Mouse (Mus musculus) MEL (cell line): ENCODE measurements around the gene Smu1.

ENCODE experiments used
- CTCF ChIP-seq, 3 experiments: IDR thresholded peaks in 2 of 3; conservative IDR thresholded peaks in 1 of 3; 2 replicates each; pipeline ENCODE4 v1.5.1; 2011 to 2012; ENCODE audit warnings: low read length in 3 of 3, low read depth in 2 of 3, mild to moderate bottlenecking in 2 of 3, improper control_type of control experiment in 1 of 3, inconsistent platforms in 1 of 3, mixed read lengths in 1 of 3, moderate library complexity in 1 of 3; ENCODE audit not compliant: control insufficient read depth in 1 of 3, insufficient read depth in 1 of 3, poor library complexity in 1 of 3, severe bottlenecking in 1 of 3
- E2F4 ChIP-seq: IDR thresholded peaks from 2 replicates; pipeline ENCODE4 v1.6.1; 2011; ENCODE audit warnings: low read depth, low read length, improper control_type of control experiment, borderline replicate concordance
- GABPA ChIP-seq: IDR thresholded peaks from 2 replicates; pipeline ENCODE4 v1.6.1; 2012; ENCODE audit warnings: low read depth, mild to moderate bottlenecking, inconsistent platforms, low read length, improper control_type of control experiment, moderate library complexity
- MAX ChIP-seq: IDR thresholded peaks from 2 replicates; pipeline ENCODE4 v1.6.1; 2011; ENCODE audit warnings: low read length, improper control_type of control experiment
- MXI1 ChIP-seq: IDR thresholded peaks from 2 replicates; pipeline ENCODE4 v1.6.1; 2011; ENCODE audit warnings: mild to moderate bottlenecking, low read depth, low read length, improper control_type of control experiment
- POLR2A ChIP-seq, 2 experiments: IDR thresholded peaks; 2 replicates each; pipeline ENCODE4 v1.6.1; 2011 to 2012; ENCODE audit warnings: low read length in 2 of 2, mild to moderate bottlenecking in 2 of 2, control low read depth in 1 of 2, improper control_type of control experiment in 1 of 2, low read depth in 1 of 2, moderate library complexity in 1 of 2; ENCODE audit not compliant: control insufficient read depth in 1 of 2, insufficient read depth in 1 of 2, poor library complexity in 1 of 2
- POLR2AphosphoS2 ChIP-seq: IDR thresholded peaks from 2 replicates; pipeline ENCODE4 v1.6.1; 2011; ENCODE audit warnings: low read length, improper control_type of control experiment

- TF ChIP-seq MAX: peak; percentile 77
- TF ChIP-seq MXI1: peak; percentile 54; the same call in 1 of the 2 replicates
- no peak for TF ChIP-seq E2F4
- peak in 1 of 2 experiments; percentile 34; a peak in 1 of 4 replicates for TF ChIP-seq POLR2A (IDR thresholded peaks at IDR 0.05; ENCODE audit: control insufficient read depth in 1 of 2, insufficient read depth in 1 of 2, low read depth in 1 of 2, low read length in 2 of 2, poor library complexity in 1 of 2)
- TF ChIP-seq CTCF (IDR thresholded peaks at IDR 0.05 in 2 of 3, conservative IDR thresholded peaks at IDR 0.05 in 1 of 3; ENCODE audit: control insufficient read depth in 1 of 3, insufficient read depth in 1 of 3, low read depth in 2 of 3, low read length in 3 of 3, poor library complexity in 1 of 3, severe bottlenecking in 1 of 3): no peak
- TF ChIP-seq GABPA: no peak
- TF ChIP-seq POLR2AphosphoS2: no peak
Observed at GRCm38 (mm10) chr4:40781143-40781542, 23.4 kb upstream of the Smu1 start.
